Mouse (Mus musculus) kidney, embryonic 15.5 days (tissue): ENCODE measurements around the gene Ccnt1. TPM values are rescaled to one million over a fixed set of nuclear protein-coding genes. Genes with fewer than 3 reads are reported as not detected.
A peak's percentile ranks its signal among the peaks of the same experiment; 100 is the strongest.
"Not testable (repeated sequence)": the region's sequence is repeated elsewhere in the genome, so short reads cannot be mapped to it uniquely, and the experiment has no call there.

Source experiments
- ATAC-seq: fragments of 200-750 bp; cut with Nextera tagmentation; replicated peaks from 2 replicates; pipeline ENCODE4 v1.8.0; 2017; ENCODE audit warnings: moderate TSS enrichment; ENCODE audit not compliant: low FRiP score
- H3K27ac ChIP-seq: fragments of 300-500 bp; sonication (generic); 2 replicates; pipeline ENCODE4 v1.5.1; 2015; ENCODE audit warnings: mild to moderate bottlenecking, inconsistent platforms
- H3K27me3 ChIP-seq: fragments of 300-500 bp; sonication (generic); 2 replicates; pipeline ENCODE4 v1.6.1; 2015; ENCODE audit warnings: inconsistent platforms
- H3K36me3 ChIP-seq: fragments of 300-500 bp; sonication (generic); 2 replicates; pipeline ENCODE4 v1.6.1; 2015; ENCODE audit warnings: inconsistent platforms
- H3K4me1 ChIP-seq: fragments of 300-500 bp; sonication (generic); 2 replicates; pipeline ENCODE4 v1.6.1; 2015; ENCODE audit warnings: inconsistent platforms
- H3K4me2 ChIP-seq: fragments of 300-500 bp; sonication (generic); 2 replicates; pipeline ENCODE4 v1.6.1; 2015; ENCODE audit warnings: moderate library complexity, mild to moderate bottlenecking, inconsistent platforms
- H3K4me3 ChIP-seq: fragments of 300-500 bp; sonication (generic); replicated peaks from 2 replicates; pipeline ENCODE4 v1.5.1; 2015; ENCODE audit warnings: mild to moderate bottlenecking, inconsistent platforms
- H3K9ac ChIP-seq: fragments of 300-500 bp; sonication (generic); 2 replicates; pipeline ENCODE4 v1.6.1; 2015; ENCODE audit warnings: mild to moderate bottlenecking, inconsistent platforms
- H3K9me3 ChIP-seq: fragments of 300-500 bp; sonication (generic); replicated peaks from 2 replicates; pipeline ENCODE4 v1.6.1; 2016; ENCODE audit warnings: inconsistent platforms
- WGBS: fragments of 180-500 bp; shearing (Covaris S2); methylation state at CpG from one replicate; pipeline ENCODE4 v1.1.7; 2015; ENCODE audit warnings: mixed read lengths; 5-methylcytosine and 5-hydroxymethylcytosine counted together
- polyA plus RNA-seq: library from polyadenylated mRNA; unstranded; fragments of >200 nt; fragmentation: Nextera tagmentation; extraction: Ambion mirVana; gene quantifications from 2 replicates; pipeline ENCODE4 v1.2.1, GENCODE M21; 2015

The Ccnt1 gene
- polyA plus RNA-seq, 1 experiment from 2014 or later = 66.4 TPM

DNA sequence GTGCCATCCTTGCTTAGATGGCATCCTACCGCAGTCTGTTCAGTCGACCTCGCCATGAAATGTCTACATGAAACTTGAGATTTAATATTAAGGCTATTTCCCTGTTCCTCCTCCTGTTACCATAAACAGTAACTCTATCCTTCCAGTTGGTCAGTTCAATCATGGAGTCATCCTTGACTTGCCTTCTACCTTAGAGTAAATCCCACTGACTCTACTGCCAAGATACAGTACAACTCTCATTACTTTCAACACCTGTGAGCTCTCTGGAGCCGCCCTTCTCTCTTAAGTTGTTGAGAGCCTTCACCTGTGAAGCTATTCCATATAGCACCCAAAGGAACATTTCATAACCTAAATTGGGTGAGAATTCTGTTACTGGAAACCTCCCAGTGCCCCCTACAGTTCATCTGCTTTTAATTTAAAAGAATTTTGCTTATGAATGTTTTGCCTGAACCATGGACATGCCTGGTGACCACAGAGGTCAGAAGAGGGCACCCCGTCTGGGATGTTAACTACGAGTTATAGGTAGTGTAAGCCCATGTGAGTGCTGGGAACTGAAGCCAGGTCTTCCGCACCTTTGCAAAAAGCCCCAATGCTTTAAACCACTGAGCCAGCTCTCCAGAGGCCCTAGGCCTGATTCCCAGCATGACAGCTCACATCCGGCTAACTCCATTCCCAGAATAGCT lies 33.8 kb downstream of the Ccnt1 start:
- Histone ChIP-seq H3K9ac (no peak overlapping the region), H3K36me3 (peaks cover 39% of the 10 kb centered on the region), H3K27me3 (no peaks in the 10 kb centered on the region), H3K27ac (no peak overlapping the region), H3K4me3 (no peak overlapping the region), H3K4me1 (peaks cover 9% of the 10 kb centered on the region), H3K9me3 (no peaks in the 10 kb centered on the region), H3K4me2 (no peak overlapping the region)
- 78% methylated on average over 8 of the region's 8 CpGs for WGBS
- ATAC-seq = no peak

DNA sequence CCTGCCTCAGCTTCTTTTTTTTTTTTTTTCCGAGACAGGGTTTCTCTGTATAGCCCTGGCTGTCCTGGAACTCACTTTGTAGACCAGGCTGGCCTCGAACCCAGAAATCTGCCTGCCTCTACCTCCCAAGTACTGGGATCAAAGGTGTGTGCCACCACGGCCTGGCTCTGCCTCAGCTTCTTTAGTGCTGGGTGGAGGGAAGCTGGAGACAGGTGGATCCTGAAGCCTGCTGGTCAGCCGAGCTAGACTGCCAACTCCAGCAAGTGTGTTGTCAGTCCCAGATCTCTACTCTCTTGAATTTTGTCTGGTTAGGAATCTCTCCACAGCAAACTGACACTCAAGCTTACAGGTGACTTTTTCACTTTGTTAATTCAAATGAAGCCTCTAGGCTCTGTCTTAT lies 34.8 kb downstream of the Ccnt1 start:
- no peak for ATAC-seq
- H3K36me3 ChIP-seq = peaks cover 39% of the 10 kb centered on the region
- H3K9ac ChIP-seq = no peak overlapping the region
- peaks cover 14% of the 10 kb centered on the region for H3K4me1 ChIP-seq
- H3K27ac ChIP-seq = no peak overlapping the region
- H3K9me3 ChIP-seq = no peaks in the 10 kb centered on the region
- no peak overlapping the region for H3K4me3 ChIP-seq
- no peaks in the 10 kb centered on the region for H3K27me3 ChIP-seq
- WGBS = 87% methylated on average over 4 of the region's 4 CpGs
- no peak overlapping the region for H3K4me2 ChIP-seq

DNA sequence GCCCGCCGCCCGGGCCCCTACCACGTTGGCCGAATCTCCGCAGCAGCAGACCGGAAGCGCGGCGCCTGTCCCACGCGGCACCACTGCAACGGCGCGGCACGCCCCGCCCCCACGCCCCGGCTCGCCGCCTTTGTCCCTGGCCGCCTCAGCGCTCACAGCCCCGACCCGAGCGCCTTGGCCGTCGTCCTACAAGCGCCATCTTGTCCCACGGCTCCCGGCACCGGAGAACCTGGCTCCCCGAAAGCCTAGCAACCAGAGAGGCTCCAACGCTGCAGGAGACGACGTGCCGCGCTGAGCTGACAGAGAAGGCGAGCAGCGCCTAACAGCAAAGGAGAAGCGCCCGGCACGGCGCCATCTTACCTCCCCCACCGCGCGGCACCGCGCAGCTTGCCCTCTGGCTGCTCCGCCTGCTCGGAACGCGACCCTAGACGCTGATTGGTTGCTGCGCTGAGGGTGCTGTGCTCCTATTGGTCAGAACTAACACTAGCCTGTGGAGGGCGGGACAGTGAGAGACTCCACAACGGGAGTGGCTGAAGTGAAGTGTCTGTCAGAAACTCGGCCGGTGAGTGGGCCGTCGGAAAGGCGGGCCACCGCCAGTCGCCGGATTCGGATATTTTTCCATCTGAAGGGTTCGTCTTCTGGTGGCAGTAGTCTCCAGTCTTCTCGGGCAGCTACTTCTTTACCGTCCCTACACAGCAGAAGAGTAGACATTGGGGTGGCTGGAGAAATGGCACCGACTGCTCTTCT lies 36.7 kb downstream of the Ccnt1 start, which contains the start of gene Kansl2:
Gene Kansl2, minus strand, starts transcription at position 384 of the 747 bp plus-strand sequence.
- H3K4me2 ChIP-seq = peak within 1 kb of the TSS; percentile 82
- peaks cover 14% of the 10 kb centered on the region for H3K4me1 ChIP-seq
- H3K9me3 ChIP-seq = no peaks in the 10 kb centered on the region
- peaks cover 40% of the 10 kb centered on the region for H3K36me3 ChIP-seq
- no peaks in the 10 kb centered on the region for H3K27me3 ChIP-seq
- ATAC-seq = peak; percentile 100
- peak within 1 kb of the TSS; percentile 100 for H3K27ac ChIP-seq
- WGBS = under 1% methylated on average over 69 of the region's 70 CpGs
- peak within 1 kb of the TSS; percentile 89 for H3K4me3 ChIP-seq
- peak within 1 kb of the TSS; percentile 90 for H3K9ac ChIP-seq

DNA sequence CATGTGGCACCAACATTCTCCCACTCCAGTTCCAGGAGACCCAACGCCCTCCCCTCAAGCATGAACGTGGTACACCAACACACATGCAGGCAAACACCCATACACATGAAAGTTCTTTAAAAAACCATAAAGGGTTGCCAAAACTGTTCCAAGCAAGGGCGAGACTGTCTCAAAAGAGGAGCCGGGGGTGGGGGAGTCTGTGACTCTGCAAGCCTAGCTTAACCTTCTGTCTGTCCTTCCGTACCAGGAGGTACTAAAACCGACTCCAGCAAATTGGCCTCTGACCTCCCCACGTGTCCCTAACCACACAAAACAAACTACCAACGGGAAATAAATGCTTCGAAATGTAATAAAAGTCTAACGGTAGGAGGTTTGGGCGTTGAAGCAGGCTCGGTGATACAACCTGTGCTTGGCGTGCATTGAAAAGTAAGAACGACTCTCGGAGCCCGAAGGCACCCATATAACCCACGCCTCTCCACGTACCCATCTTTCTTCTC lies 37.6 kb downstream of the Ccnt1 start:
- H3K4me2 ChIP-seq = peak overlapping the region; percentile 82
- peaks cover 44% of the 10 kb centered on the region for H3K36me3 ChIP-seq
- no peak for ATAC-seq
- H3K4me1 ChIP-seq = peaks cover 14% of the 10 kb centered on the region
- H3K4me3 ChIP-seq = peak overlapping the region; percentile 89
- whole genome bisulfite sequencing = under 1% methylated on average over 18 of the region's 18 CpGs
- H3K27me3 ChIP-seq = no peaks in the 10 kb centered on the region
- no peaks in the 10 kb centered on the region for H3K9me3 ChIP-seq
- peak overlapping the region; percentile 90 for H3K9ac ChIP-seq
- peak overlapping the region; percentile 100 for H3K27ac ChIP-seq

DNA sequence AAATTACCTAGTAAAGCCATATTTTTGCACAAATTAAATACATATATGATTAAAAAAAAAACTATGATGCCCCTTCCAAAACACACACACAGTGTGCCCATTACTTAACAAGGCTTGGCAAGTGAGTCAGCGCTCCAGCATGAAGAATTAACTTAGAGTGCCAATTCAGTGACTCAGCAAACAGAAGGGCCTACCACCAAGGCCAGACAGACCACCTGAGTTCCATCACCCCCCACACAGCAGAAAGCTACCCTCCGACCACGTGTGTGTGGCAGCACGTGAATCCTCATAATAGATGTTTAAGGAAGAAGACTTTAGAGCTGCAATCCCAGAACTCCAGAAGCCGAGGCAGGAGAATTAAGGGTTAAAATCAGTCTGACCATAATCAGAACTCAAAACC lies 38.4 kb downstream of the Ccnt1 start:
- H3K4me2 ChIP-seq = peak overlapping the region; percentile 82
- H3K4me1 ChIP-seq = peaks cover 14% of the 10 kb centered on the region
- H3K27ac ChIP-seq = no peak overlapping the region
- H3K36me3 ChIP-seq = peaks cover 47% of the 10 kb centered on the region
- WGBS = 29% methylated on average over 5 of the region's 5 CpGs
- peak overlapping the region; percentile 90 for H3K9ac ChIP-seq
- no peak for ATAC-seq
- peak overlapping the region; percentile 89 for H3K4me3 ChIP-seq
- no peaks in the 10 kb centered on the region for H3K9me3 ChIP-seq
- H3K27me3 ChIP-seq = no peaks in the 10 kb centered on the region

DNA sequence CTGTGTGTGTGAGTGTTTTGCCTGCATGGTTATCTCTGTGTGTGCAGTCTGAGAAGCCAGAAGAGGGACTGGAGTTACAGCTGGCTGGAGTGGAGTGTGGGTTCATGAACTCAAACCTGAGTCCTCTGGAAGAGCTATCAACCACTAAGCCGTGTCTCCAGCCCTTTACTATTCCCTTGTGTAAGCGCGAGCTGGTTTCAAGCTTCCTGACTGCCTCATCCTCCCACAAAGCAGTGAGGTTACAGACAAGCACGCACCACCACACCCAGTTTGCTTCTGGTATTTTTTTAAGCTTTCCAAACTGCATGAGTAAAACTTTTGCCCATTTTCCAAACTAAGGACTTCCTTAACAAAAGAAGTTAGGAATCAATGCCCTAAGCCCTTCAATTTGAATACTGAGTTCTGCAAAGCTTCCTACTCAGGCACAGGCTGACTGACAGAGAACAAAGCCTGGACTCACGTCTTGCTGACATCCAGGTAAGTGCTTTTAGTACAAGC lies 42.6 kb downstream of the Ccnt1 start:
- peaks cover 87% of the 10 kb centered on the region for H3K36me3 ChIP-seq
- no peak overlapping the region for H3K4me2 ChIP-seq
- 83% methylated on average over 5 of the region's 5 CpGs for WGBS
- H3K27me3 ChIP-seq = no peaks in the 10 kb centered on the region
- no peak overlapping the region for H3K4me3 ChIP-seq
- no peaks in the 10 kb centered on the region for H3K9me3 ChIP-seq
- H3K9ac ChIP-seq = no peak overlapping the region
- H3K27ac ChIP-seq = no peak overlapping the region
- ATAC-seq = no peak
- H3K4me1 ChIP-seq = peaks cover 14% of the 10 kb centered on the region

DNA sequence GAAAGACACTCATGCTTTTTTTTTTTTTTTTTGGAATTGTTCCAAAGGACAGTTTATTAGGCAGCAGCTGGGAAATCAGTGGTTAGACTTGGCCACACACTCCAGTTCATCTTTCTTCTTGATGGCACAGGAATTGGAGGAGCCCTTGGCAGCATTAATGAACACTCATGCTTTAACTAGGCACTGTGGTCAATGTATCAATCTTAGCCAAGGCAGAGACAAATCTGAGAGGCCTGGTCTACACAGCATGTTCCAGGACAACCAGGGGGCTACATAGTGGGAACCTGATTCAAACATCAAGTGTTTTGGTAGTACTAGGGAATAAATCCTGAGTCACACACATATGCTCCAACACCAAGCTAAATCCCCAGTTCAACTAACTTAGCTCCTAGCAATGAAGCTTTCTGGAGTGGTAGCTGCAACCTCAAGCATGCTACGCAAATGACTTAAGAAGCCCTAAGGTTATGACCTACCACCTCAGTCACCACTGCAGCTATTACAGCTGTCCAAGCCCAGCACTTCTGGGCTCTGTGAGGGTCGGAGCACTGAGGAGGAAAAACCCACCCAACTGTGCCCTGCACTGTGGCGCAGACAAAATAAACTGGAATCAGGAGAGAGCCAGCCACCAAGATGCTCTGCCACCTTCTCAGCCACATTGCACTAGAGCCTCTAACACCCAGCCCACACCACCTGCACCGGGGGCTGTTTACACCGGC lies 43.5 kb downstream of the Ccnt1 start:
- ATAC-seq = no peak
- WGBS = 93% methylated on average over 5 of the region's 5 CpGs
- Histone ChIP-seq H3K36me3 (peaks cover 96% of the 10 kb centered on the region), H3K9me3 (no peaks in the 10 kb centered on the region), H3K27ac (no peak overlapping the region), H3K4me2 (no peak overlapping the region), H3K27me3 (no peaks in the 10 kb centered on the region), H3K4me3 (no peak overlapping the region), H3K9ac (no peak overlapping the region), H3K4me1 (peaks cover 7% of the 10 kb centered on the region)

DNA sequence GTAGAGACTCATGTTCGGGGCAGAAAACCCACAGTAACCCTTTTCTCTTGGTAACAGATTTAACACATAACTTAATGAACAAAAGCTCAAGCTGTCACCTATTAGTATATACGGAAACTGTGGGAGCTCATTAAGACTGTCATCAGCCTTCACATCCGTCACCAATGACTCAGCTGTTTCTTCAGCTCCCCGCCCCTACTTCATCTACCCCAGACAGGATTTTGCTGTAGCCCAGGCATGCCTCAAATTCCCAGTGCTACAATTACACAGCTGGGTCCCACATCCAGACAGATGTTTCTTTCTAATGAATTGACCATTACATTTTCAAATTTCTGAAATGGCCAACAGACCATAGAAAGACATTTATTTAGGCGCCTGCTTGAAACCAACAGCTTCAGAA lies 44.7 kb downstream of the Ccnt1 start:
- Histone ChIP-seq H3K36me3 (peaks cover 99% of the 10 kb centered on the region), H3K4me3 (no peak overlapping the region), H3K27me3 (no peaks in the 10 kb centered on the region), H3K4me1 (no peaks in the 10 kb centered on the region), H3K27ac (no peak overlapping the region), H3K4me2 (no peak overlapping the region), H3K9me3 (no peaks in the 10 kb centered on the region), H3K9ac (no peak overlapping the region)
- WGBS = 80% methylated on average over 5 of the region's 5 CpGs
- no peak for ATAC-seq

DNA sequence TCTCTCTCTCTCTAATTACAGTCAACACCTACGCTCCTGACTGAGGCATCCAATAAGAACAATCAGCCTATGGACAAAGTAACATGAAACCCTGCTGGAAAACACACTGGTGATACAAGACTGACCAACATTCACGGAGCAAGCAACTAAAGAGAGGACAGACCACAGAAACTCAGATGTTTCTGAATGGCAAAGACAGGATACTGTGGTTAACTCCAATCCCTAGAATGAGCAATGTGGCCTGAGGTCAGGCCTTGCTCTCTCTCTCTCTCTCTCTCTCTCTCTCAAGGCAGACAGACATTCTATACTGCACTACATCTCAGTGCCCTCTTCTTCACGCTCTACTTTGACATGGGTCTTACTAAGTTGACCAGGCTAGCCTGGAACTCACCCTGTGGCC lies 49.5 kb downstream of the Ccnt1 start:
- Histone ChIP-seq H3K4me2 (no peak overlapping the region), H3K9me3 (no peaks in the 10 kb centered on the region), H3K4me1 (no peaks in the 10 kb centered on the region), H3K27me3 (no peaks in the 10 kb centered on the region), H3K36me3 (peaks cover 79% of the 10 kb centered on the region), H3K27ac (no peak overlapping the region), H3K4me3 (no peak overlapping the region), H3K9ac (no peak overlapping the region)
- ATAC-seq = no peak
- 78% methylated on average over 3 of the region's 3 CpGs for WGBS

DNA sequence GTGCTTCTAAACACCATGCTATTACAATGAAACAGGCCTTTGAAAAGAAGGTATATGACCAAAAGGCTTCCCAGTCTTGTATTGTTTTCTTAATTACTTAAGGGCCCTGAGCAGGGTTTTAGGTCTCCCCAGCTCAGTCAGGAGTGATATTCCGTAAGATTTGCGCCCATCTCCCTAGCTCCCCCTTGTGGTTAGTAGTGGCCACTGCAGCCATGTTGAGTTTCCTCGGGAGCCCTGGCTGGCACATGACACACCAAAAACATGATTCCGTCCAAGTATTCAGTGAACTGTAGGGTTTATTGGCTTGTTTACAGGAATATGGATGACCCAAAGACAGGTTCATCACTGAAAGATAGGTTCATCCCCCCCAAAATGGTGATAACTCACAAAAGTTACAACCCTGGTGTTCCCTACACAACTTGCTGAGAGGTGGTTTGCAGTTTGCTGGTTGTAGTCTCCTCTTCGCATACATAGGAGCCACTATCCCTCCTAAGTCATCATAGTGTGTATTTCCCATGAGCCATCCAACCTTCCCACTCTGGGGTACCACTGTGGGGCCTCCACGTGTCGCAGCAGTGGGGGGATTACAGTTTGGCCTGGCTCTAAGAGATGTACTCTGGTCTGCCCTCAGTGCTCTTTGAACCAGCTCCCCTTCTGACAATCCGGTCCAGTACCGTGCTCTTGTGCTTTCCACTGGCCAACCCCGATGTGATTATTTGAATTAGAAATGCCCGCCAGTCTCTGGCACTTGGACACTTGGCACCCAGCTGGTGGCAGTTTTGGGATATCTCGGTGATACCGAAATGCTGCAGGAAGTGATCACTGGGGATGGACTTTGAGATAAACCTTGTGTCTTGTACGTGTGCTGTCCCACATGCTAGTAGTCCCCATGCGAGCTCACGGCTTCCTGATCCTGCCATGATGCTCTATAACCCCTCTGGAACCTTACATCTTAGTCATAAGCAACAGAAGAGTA lies 53.1 kb downstream of the Ccnt1 start:
- 0 out of 2 replicates have a peak, but pooled peaks have one; percentile 45 for ATAC-seq
- Histone ChIP-seq H3K36me3 (peaks cover 45% of the 10 kb centered on the region), H3K27me3 (no peaks in the 10 kb centered on the region), H3K9ac (no peak overlapping the region), H3K4me2 (no peak overlapping the region), H3K4me1 (0 out of 2 replicates have a peak, but pooled peaks cover 4% of the 10 kb centered on the region), H3K27ac (no peak overlapping the region), H3K9me3 (no peaks in the 10 kb centered on the region), H3K4me3 (no peak overlapping the region)
- 67% methylated on average over 16 of the region's 16 CpGs for WGBS

DNA sequence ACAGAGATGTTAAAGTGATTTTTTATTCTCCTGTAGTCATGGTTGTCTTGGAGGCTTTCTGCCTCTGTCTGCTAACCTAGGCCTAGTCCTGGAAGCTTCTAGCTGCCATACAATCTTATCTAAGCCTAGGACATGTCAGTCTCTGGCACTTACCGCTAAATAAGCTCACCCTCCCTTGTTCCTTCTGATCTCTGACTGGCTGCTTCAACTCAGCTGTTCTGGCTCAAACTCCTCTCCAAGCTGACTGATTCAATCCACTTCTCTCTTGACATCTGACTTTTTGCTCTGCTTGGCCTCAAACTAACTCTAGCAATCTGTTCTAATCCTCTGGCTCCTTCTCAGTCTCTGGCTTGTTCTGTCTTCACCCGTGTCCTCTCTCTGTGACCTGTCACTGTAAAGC lies 55.9 kb downstream of the Ccnt1 start:
- Histone ChIP-seq H3K4me1 (peaks cover 12% of the 10 kb centered on the region), H3K36me3 (peaks cover 18% of the 10 kb centered on the region)
- not testable (repeated sequence) for H3K4me3 ChIP-seq, H3K9ac ChIP-seq, H3K9me3 ChIP-seq, H3K4me2 ChIP-seq, H3K27me3 ChIP-seq, H3K27ac ChIP-seq, ATAC-seq
- 83% methylated on average over 2 of the region's 2 CpGs for WGBS
